Mouse (Mus musculus) testis, adult 2 months (tissue): ENCODE measurements at regions not wholly inside any gene's neighbourhood (a gene's known extent, or its start where the extent isn't known, plus 50 kb on each side); places are given as distances from the start of the nearest gene placed in this dataset.

Experiments used
- CTCF ChIP-seq: fragments of 200-500 bp; IDR thresholded peaks from 2 replicates; pipeline ENCODE4 v1.5.1; 2012; ENCODE audit warnings: low read depth, mild to moderate bottlenecking, inconsistent platforms, low read length, moderate library complexity; ENCODE audit not compliant: control insufficient read depth, insufficient read depth, insufficient replicate concordance
- POLR2A ChIP-seq: fragments of 200-500 bp; IDR thresholded peaks from 2 replicates; pipeline ENCODE4 v1.6.1; 2012; ENCODE audit warnings: low read depth, mild to moderate bottlenecking, inconsistent platforms, low read length, moderate library complexity; ENCODE audit not compliant: control insufficient read depth

GRCm38 (mm10) chr16:50798095-50798494, 207.1 kb upstream of the Ccdc54 start:
- TF ChIP-seq CTCF = no peak
- TF ChIP-seq POLR2A = no peak
